ENCODE assay signal across 7 mouse cellular contexts in genomic region chr17:51288751-51289150, GRCm38 (mm10).
DNase-seq lines count a peak whose midpoint lies in the region; ATAC-seq and TF ChIP-seq lines count a peak whose summit lies in the region.

No protein-coding gene starts in this region.

- H3K27ac ChIP-seq in bone marrow macrophage, adult 2 months (ENCODE audit: insufficient read depth, low read depth, low read length) = no peak overlapping the region
- H3K27ac ChIP-seq in layer of hippocampus, adult 2 months = no peak overlapping the region

- no peak for TF ChIP-seq POLR2A in bone marrow macrophage, adult 2 months (IDR thresholded peaks at IDR 0.05; ENCODE audit: borderline replicate concordance, low read depth, low read length)

- ATAC-seq in monocyte, adult 5-6 weeks (replicated peaks; ENCODE audit: insufficient number of reproducible peaks, low FRiP score, low TSS enrichment, poor library complexity, severe bottlenecking) = peak; percentile 79

- peak; percentile 53 for TF ChIP-seq CTCF in bone marrow macrophage, adult 2 months (IDR thresholded peaks at IDR 0.05; ENCODE audit: low read depth, low read length)
- TF ChIP-seq CTCF in layer of hippocampus, adult 2 months (conservative IDR thresholded peaks at IDR 0.05) = peak; percentile 75

- no peak overlapping the region for H3K4me3 ChIP-seq in bone marrow macrophage, adult 2 months (ENCODE audit: insufficient read depth, low read length)
- H3K4me3 ChIP-seq in layer of hippocampus, adult 2 months = no peak overlapping the region

- peak; percentile 62 to 83 for DNase-seq in spleen, adult 18-20 months
- DNase-seq in spleen, adult 12 weeks (ENCODE audit: low spot score) = no peak
- DNase-seq in gastrocnemius, adult 18-20 months (ENCODE audit: low spot score) = peak; percentile 59
- DNase-seq in layer of hippocampus, adult 2 months (ENCODE audit: low spot score in 2 of 2) = peak in 1 of 2 experiments; percentile 44
- peak; percentile 58 to 68 for DNase-seq in thymus, postnatal 36 days

- H3K4me1 ChIP-seq in bone marrow macrophage, adult 2 months (ENCODE audit: control insufficient read depth, insufficient read depth, low read length) = peaks cover 3% of the 10 kb centered on the region
